Mouse (Mus musculus): ENCODE results near the gene Stambpl1. TPM values are rescaled to one million over a fixed set of nuclear protein-coding genes. Genes with fewer than 3 reads are reported as not detected.
"Not testable (repeated sequence)": the region's sequence is repeated elsewhere in the genome, so short reads cannot be mapped to it uniquely, and the experiment has no call there.

The Stambpl1 gene
- polyA plus RNA-seq, 1 experiment from 2014 or later, result 6.9 TPM

DNA sequence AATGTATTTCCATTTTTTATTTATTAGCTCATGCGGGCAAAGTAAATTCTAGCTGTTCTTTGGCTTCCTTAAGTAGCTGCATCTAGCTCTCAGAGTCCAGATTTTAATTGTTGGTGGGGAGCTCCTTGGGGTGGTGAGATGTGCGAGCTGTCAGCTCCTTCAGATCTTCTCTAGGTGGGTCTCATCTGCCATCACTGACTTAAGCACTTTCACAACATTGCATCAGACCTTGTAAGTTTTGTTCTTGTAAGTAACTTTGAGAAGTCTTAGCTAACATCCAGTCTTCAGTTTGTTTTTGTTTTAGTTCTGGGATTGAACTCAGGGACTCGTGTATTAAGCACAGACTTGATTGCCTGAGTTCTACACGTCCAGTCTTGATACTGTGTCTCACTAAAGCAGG, 6.9 kb downstream of the Stambpl1 start:
- no peak for ATAC-seq (ENCODE audit: insufficient number of reproducible peaks, low FRiP score)

DNA sequence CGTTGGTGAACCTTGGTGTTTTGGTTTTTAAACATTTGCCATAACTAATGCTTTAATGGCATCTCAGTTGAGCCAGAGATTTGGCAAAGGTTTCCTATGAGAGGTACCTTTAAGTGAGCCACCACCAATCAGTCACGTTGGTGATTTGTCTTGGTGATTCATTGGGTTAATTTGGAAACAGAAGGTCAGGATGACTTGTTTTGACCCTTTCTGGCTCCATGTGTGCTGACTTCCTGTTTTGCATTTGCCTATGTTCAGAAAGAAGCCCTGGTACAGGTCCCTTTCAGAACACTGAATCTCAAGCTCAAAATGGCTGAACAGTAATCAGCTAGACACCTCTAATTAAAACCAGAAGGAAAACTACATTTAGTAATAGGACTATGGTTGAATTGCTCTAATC, 7.5 kb downstream of the Stambpl1 start:
- Histone ChIP-seq H3K27me3 (replicated peaks) (no peaks in the 10 kb centered on the region), H3K4me3 (no peak overlapping the region), H3K4me2 (no peak overlapping the region), H3K9ac (no peak overlapping the region), H3K36me3 (no peaks in the 10 kb centered on the region), H3K27ac (ENCODE audit: poor library complexity, severe bottlenecking) (no peak overlapping the region), H3K9me3 (replicated peaks) (no peaks in the 10 kb centered on the region), H3K4me1 (replicated peaks) (no peaks in the 10 kb centered on the region)
- ATAC-seq (ENCODE audit: insufficient number of reproducible peaks, low FRiP score), result no peak
- WGBS, result 63% methylated on average over 2 of the region's 2 CpGs

More for the DNA sequence above, 6.9 kb downstream of the Stambpl1 start:
- Histone ChIP-seq H3K27me3 (replicated peaks) (no peaks in the 10 kb centered on the region), H3K4me2 (no peak overlapping the region), H3K9ac (no peak overlapping the region), H3K4me1 (replicated peaks) (no peaks in the 10 kb centered on the region), H3K36me3 (no peaks in the 10 kb centered on the region), H3K27ac (ENCODE audit: poor library complexity, severe bottlenecking) (no peak overlapping the region), H3K9me3 (replicated peaks) (no peaks in the 10 kb centered on the region), H3K4me3 (no peak overlapping the region)
- 67% methylated on average over 4 of the region's 4 CpGs for WGBS

DNA sequence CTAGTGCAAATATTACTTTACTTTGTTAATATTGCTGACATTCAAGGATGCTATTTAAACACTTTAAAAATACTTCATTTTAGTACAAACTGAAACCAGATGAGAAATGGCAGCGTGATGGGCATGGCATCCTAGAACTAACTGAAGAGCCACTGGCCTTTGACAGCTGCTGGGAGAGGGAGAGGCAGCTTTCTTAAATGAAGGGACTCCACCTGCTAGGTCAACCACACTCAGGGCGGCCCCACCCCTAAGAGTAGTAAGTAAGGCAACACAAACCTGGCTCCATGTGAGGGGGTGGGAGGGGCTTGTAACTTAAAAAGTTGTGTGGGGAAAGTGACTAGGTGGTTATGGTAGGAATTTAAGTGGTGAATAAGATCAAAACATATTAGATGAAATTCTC, 10.6 kb downstream of the Stambpl1 start:
- Histone ChIP-seq H3K36me3 (no peaks in the 10 kb centered on the region), H3K9ac (no peak overlapping the region), H3K4me2 (no peak overlapping the region), H3K27me3 (replicated peaks) (no peaks in the 10 kb centered on the region), H3K4me3 (no peak overlapping the region), H3K9me3 (replicated peaks) (no peaks in the 10 kb centered on the region), H3K4me1 (replicated peaks) (no peaks in the 10 kb centered on the region), H3K27ac (ENCODE audit: poor library complexity, severe bottlenecking) (no peak overlapping the region)
- ATAC-seq (ENCODE audit: insufficient number of reproducible peaks, low FRiP score), result no peak
- WGBS, result 73% methylated on average over 2 of the region's 2 CpGs

DNA sequence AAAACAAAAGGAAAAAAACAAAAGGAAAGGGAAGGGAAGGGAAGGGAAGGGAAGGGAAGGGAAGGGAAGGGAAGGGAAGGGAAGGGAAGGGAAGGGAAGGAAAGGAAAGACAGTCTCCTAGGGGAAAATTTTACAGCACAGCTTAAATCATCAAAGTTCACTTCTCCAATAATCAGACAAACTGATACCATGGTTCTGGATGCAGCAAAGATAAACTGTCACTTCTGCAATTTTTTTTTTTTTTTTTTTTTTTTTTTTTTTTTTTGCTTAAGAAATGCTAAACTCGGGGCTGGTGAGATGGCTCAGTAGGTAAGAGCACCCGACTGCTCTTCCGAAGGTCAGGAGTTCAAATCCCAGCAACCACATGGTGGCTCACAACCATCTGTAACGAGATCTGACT, 14.1 kb downstream of the Stambpl1 start:
- not testable (repeated sequence) for H3K27ac ChIP-seq (ENCODE audit: poor library complexity, severe bottlenecking); H3K9ac ChIP-seq; H3K4me2 ChIP-seq; H3K4me3 ChIP-seq; ATAC-seq (ENCODE audit: insufficient number of reproducible peaks, low FRiP score); H3K27me3 ChIP-seq (replicated peaks); H3K4me1 ChIP-seq (replicated peaks); H3K9me3 ChIP-seq (replicated peaks); H3K36me3 ChIP-seq
- WGBS, result 76% methylated on average over 4 of the region's 4 CpGs

DNA sequence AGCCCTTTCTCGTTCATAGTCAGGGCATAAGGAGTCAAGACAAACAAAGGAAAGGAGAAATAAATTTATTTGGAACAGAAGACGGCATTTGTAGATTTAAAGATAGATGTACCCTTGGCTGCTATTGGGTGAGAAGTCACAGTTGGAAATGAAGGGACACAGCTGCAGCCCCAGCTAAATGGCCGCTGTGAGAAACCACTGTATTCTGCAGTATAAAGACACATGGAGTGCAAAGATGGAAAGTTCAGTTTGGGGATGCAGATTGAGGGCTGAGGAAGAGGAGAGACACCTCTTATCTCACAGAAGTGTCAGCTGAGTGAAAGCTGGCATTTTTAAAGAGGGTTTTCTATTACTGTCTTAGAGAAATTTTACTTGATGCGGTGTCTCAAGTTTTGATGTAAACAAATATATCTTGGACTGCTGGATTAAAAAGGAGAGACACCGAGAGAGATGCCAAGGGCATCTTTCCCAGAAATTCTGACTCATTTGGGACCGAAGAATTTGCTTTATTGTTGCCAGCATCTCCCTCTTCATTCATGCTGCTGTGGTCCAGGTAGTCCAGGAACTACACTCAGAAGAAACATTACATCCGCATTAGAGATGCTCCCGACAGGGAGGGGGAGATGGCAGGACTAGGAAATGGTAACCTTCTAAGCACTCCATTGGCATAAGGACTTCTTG, 14.9 kb downstream of the Stambpl1 start:
- Histone ChIP-seq H3K4me3 (no peak overlapping the region), H3K4me1 (replicated peaks) (0 out of 2 replicates have a peak, but pooled peaks cover 3% of the 10 kb centered on the region), H3K27ac (ENCODE audit: poor library complexity, severe bottlenecking) (no peak overlapping the region), H3K36me3 (no peaks in the 10 kb centered on the region), H3K4me2 (no peak overlapping the region), H3K9ac (no peak overlapping the region), H3K27me3 (replicated peaks) (no peaks in the 10 kb centered on the region), H3K9me3 (replicated peaks) (no peaks in the 10 kb centered on the region)
- 79% methylated on average over 8 of the region's 8 CpGs for WGBS
- no peak for ATAC-seq (ENCODE audit: insufficient number of reproducible peaks, low FRiP score)

DNA sequence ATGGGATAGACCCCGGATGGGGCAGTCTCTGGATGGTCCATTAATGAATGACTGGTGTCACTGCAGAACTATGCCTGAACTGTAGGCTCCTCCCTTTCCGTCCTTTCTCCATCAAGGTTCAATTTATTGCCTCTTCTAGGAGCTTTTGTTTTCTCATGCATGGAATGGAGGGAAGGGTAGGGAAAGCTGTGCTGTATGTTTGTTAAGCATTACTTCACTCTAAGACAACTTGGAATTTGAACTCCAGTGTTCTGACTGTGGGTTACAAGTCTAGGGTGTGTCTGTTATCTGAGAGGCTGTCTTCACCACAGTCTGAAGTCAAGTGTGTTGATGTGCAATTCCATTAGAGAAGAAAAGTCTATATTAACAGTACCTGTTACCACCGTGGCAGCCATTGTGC, 17.0 kb downstream of the Stambpl1 start:
- no peak overlapping the region for H3K4me2 ChIP-seq
- no peaks in the 10 kb centered on the region for H3K27me3 ChIP-seq (replicated peaks)
- WGBS, result 59% methylated on average over 3 of the region's 3 CpGs
- no peaks in the 10 kb centered on the region for H3K9me3 ChIP-seq (replicated peaks)
- peaks cover 4% of the 10 kb centered on the region; the same call in 1 of the 2 replicates for H3K4me1 ChIP-seq (replicated peaks)
- H3K9ac ChIP-seq, result no peak overlapping the region
- H3K27ac ChIP-seq (ENCODE audit: poor library complexity, severe bottlenecking), result no peak overlapping the region
- H3K4me3 ChIP-seq, result no peak overlapping the region
- no peak for ATAC-seq (ENCODE audit: insufficient number of reproducible peaks, low FRiP score)
- H3K36me3 ChIP-seq, result no peaks in the 10 kb centered on the region

DNA sequence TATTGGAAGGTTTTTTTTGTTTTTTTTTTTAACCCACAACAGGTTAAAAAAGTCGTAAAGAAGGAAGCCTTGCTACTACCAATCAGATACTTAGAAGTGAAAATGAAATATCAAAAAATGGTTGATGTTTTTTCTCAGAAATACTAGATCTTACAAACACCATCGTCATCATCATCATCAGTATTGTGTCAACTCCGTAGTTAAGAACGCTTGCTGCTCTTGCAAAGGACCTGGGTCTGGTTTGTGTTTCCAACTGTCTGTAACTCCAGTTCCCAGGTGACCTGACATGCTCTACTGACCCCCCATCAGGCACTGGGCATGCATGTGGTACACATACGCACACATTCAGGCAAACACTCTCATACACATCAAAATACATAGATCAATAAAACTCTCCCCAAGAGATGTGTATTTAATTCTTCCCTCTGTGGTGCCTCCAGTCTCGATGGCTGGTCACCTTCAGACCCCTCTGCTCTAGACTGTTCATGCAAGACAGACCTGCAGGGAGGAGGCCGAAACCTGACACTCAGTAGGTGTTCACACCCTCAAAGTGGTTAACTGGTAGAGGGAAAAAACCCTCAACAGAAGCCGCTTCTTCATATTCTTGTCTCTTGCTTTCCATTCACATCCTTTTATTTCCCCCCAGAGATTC, 18.0 kb downstream of the Stambpl1 start:
- no peaks in the 10 kb centered on the region for H3K36me3 ChIP-seq
- 77% methylated on average over 8 of the region's 8 CpGs for WGBS

DNA sequence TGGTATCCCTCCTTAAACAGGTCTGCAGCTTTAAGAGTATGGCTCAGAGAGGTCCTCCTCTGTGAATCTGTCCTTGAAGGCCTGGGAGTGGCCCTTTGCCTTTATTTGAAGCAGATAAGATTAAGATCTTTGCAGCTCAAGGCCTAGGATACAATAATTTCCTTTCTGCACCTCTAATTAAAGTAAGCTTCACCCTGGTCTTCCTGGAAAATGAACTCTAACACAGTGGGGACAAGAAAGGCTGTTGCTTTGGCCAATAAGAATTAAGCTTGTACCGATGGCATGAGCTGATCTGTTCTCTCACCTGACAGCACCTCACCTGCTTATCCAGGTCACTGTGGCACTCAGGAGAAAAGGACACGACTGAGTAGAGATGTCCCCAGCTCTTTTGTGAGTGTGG, 18.8 kb downstream of the Stambpl1 start:
- no peak for ATAC-seq (ENCODE audit: insufficient number of reproducible peaks, low FRiP score)
- H3K36me3 ChIP-seq, result no peaks in the 10 kb centered on the region
- 60% methylated on average over 2 of the region's 2 CpGs for WGBS
- H3K27ac ChIP-seq (ENCODE audit: poor library complexity, severe bottlenecking), result no peak overlapping the region
- no peaks in the 10 kb centered on the region for H3K9me3 ChIP-seq (replicated peaks)
- H3K4me2 ChIP-seq, result no peak overlapping the region
- no peak overlapping the region for H3K4me3 ChIP-seq
- peaks cover 7% of the 10 kb centered on the region; the same call in 1 of the 2 replicates for H3K4me1 ChIP-seq (replicated peaks)
- H3K9ac ChIP-seq, result no peak overlapping the region
- H3K27me3 ChIP-seq (replicated peaks), result no peaks in the 10 kb centered on the region

More for the DNA sequence above, 18.0 kb downstream of the Stambpl1 start:
- no peak overlapping the region for H3K4me3 ChIP-seq
- no peaks in the 10 kb centered on the region for H3K27me3 ChIP-seq (replicated peaks)
- no peaks in the 10 kb centered on the region for H3K9me3 ChIP-seq (replicated peaks)
- H3K27ac ChIP-seq (ENCODE audit: poor library complexity, severe bottlenecking), result no peak overlapping the region
- no peak for ATAC-seq (ENCODE audit: insufficient number of reproducible peaks, low FRiP score)
- H3K4me1 ChIP-seq (replicated peaks), result peaks cover 7% of the 10 kb centered on the region; the same call in 1 of the 2 replicates
- H3K4me2 ChIP-seq, result no peak overlapping the region
- no peak overlapping the region for H3K9ac ChIP-seq

DNA sequence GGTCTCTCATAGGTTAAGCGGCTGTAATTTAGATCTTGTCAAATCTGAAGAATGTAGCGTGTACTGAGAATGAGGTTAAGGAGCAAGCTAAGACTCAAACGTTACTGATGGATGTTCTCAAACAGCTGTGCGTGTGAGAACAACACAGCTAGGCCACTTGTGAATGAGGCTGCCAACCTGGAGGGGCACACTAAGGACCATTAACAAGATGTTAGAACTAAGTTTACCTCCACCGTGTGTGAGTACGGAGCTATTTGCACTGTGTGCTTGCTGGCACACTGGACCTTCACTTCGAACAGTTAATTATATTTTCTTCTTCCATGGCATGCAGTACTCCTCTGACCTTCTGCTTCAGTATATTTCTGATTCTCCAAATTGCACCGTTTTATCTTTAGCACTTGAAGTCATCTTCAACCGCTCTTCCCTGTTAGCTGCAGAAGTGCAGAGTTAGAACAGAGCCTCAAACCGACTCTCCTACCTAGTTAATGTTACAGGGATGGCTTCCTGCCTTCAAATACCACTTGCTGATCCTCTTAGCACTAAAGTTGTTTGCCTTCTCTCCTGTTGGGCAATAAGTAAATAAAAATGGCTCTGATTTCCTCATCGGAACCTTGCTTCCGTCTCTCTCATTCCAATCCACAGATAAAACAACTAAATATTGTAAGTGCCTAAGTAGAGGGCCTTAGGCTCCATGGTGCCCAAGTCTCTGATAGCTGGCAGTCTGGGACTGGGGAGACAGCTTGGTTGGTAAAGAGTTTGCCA, 20.6 kb downstream of the Stambpl1 start:
- H3K4me1 ChIP-seq (replicated peaks), result peaks cover 7% of the 10 kb centered on the region; the same call in 1 of the 2 replicates
- H3K9me3 ChIP-seq (replicated peaks), result no peaks in the 10 kb centered on the region
- H3K27ac ChIP-seq (ENCODE audit: poor library complexity, severe bottlenecking), result no peak overlapping the region
- H3K4me3 ChIP-seq, result no peak overlapping the region
- 78% methylated on average over 12 of the region's 12 CpGs for WGBS
- H3K9ac ChIP-seq, result no peak overlapping the region
- no peak overlapping the region for H3K4me2 ChIP-seq
- H3K36me3 ChIP-seq, result no peaks in the 10 kb centered on the region
- ATAC-seq (ENCODE audit: insufficient number of reproducible peaks, low FRiP score), result no peak
- no peaks in the 10 kb centered on the region for H3K27me3 ChIP-seq (replicated peaks)

DNA sequence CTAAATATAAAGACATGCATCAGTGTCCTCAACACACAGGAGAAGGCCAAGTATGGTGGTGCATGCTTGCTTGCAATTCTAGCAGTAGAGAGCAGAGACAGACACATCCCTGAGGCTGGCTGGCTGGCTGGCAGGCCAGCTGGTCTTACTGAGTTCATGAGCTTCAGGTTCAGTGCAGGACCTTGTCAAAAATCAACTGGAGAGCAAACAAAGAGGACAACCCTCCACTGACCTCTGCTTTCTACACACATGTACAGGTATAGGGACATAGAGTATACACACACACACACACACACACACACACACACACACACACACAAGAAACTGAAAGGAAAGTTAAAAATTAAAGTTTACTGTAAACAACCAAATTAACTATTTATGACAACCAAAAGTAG, 21.2 kb downstream of the Stambpl1 start:
- H3K36me3 ChIP-seq, result no peaks in the 10 kb centered on the region
- H3K27ac ChIP-seq (ENCODE audit: poor library complexity, severe bottlenecking), result no peak overlapping the region
- no peak overlapping the region for H3K4me2 ChIP-seq
- H3K27me3 ChIP-seq (replicated peaks), result no peaks in the 10 kb centered on the region
- peaks cover 7% of the 10 kb centered on the region; the same call in 1 of the 2 replicates for H3K4me1 ChIP-seq (replicated peaks)
- H3K4me3 ChIP-seq, result no peak overlapping the region
- ATAC-seq (ENCODE audit: insufficient number of reproducible peaks, low FRiP score), result no peak
- H3K9me3 ChIP-seq (replicated peaks), result no peaks in the 10 kb centered on the region
- H3K9ac ChIP-seq, result no peak overlapping the region

DNA sequence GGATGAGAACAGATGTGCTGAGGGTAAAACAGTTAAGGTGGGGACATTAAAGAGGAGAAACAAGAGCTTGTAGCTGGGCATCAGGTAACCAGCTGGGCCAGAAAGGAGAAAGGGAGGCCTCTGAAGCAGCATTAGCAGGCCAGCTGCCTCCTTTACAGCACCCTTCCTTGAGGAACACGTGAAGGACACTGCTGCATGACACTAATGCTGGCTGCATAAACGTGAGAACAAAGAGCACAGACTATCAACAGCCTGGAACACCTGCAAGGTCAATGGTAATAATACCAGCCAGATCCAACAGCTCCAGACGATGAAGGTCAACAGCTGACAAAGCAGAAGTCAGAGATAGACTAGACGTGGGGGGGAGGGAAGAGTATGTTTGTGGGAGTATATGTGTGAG, 22.1 kb downstream of the Stambpl1 start:
- Histone ChIP-seq H3K9ac (no peak overlapping the region), H3K4me1 (replicated peaks) (peaks cover 4% of the 10 kb centered on the region; the same call in 1 of the 2 replicates), H3K27me3 (replicated peaks) (no peaks in the 10 kb centered on the region), H3K9me3 (replicated peaks) (no peaks in the 10 kb centered on the region), H3K27ac (ENCODE audit: poor library complexity, severe bottlenecking) (no peak overlapping the region), H3K36me3 (no peaks in the 10 kb centered on the region), H3K4me3 (no peak overlapping the region), H3K4me2 (no peak overlapping the region)
- no peak for ATAC-seq (ENCODE audit: insufficient number of reproducible peaks, low FRiP score)
- WGBS, result 39% methylated on average over 4 of the region's 4 CpGs
